Mouse (Mus musculus) spleen, postnatal 14 days (tissue): ENCODE results near the gene H2-Ab1.
A peak's percentile ranks its signal among the peaks of the same experiment; 100 is the strongest.

Source experiments
- DNase-seq, 2 experiments: peaks; one replicate each; pipeline ENCODE4 v3.0.0; 2021 to 2022; ENCODE audit warnings: low spot score in 2 of 2

The H2-Ab1 gene

DNA sequence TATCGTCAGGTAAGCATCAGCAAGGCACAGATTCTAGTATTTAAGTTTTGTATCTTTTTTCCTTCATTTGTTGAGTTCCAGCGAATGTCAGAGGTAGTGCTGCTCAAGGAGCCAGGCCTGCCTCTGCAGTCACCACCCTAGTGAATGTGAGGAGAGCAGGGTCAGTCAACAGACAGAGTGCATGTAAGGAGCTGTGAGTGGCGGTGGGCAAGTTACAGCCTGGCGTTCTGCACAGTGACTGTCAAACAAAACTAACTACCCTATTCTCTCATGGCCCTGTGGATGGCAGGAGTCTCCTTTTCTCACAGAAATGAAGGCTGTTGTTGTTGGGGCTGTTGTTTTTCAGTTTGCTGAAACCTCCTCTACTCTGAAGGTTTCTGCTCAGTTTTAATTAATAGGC lies 27.9 kb downstream of the H2-Ab1 start:
- no peak for DNase-seq

DNA sequence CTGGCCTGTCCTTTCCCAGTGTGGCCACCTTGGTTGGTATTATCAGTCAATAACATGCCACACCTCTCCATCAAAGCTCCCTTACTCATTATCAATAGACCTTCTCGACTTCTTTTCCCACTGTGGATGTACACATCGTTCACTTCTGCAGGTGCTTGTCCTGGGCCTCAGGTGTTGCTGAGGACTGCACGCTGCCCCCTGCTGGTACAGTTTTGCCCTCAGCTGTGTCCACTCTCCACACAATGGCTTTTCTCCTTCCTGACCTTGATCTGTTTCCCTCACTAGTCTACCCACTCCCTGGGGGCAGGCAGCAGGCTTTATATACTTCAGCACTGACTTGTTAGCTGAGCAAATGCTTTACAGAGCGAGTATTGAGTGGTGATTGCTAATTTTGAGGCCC lies 28.4 kb downstream of the H2-Ab1 start:
- peak in 1 of 2 experiments; percentile 55 for DNase-seq

DNA sequence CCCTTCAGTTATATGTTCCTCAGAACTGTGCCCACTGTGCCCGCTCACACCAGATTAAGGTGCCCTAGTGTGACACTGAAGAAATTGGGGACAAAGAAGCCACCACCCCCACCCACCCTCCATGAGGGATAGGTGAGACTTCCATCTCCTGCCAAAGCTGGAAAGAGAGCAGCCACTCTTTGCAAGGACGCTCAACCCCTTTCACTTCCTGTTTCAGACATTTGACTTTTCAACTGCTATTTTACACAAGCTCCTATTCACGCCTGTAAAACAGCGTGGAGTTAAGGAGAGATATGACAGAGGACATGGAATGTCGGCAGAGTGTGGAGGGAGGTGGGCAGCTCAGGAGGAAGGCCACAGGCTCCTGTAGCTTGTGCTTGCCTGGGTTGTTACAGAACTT lies 29.0 kb downstream of the H2-Ab1 start:
- DNase-seq = no peak

DNA sequence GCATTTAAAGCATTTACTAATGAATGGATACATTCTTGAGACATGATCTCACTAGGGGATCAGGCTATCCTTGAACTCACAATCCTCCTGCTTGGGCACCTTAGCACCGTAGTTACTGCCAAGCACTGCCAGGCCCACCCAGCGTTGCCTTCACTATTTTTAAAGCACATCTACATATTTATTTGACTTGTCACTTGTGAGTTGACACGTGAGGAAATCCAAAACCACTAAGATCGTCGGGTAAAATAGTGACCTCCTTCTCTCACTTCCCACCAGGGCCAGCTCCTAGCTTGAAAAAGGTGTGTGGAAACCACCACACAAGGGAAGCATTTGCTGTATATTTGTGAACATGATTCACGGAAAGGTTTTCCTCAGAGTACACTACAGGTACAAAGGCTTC lies 29.5 kb downstream of the H2-Ab1 start:
- DNase-seq = no peak

DNA sequence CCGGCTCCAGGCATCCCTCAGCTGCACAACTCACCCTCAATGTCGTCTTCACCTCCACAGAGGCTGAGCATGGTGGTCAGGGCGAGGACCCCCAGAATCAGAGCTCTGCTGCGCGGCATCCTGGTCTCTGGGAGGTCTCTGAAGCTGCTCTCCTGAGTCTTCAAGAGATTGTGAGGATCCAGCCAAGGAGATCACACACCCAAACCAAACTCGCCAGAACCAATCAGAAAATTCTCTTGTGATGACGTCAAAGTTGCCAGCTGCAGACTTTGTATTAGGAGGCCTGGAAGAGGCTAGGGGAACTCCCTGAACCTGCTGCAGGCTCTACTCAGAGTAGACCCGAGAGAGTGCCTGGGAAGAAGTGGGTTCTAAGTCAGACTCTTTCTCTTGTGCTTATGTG lies 30.2 kb downstream of the H2-Ab1 start, which contains the start of gene H2-Aa:
TSS of gene H2-Aa (minus strand) at position 176 of the 400 bp plus-strand sequence.
- peak; percentile 61 to 78 for DNase-seq

DNA sequence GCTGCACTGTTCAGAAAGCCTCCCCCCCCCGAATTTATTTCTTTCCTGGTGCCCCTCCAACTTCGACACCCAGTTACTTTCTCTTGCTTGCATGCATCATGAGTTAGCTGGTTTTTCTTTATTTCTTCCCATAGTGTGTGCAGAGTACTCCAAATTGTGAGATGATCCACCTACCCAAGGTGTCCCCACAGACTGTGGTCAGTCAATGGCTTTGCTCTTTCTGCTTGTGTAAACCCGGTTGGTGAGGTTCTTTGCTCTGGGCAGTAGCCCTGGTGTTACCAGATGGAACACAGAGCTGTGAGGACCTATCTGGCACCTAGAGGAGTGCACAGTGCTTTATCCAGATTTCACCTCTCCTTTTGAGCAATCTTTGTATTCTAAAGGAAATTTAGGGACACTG lies 30.6 kb downstream of the H2-Ab1 start:
- no peak for DNase-seq

DNA sequence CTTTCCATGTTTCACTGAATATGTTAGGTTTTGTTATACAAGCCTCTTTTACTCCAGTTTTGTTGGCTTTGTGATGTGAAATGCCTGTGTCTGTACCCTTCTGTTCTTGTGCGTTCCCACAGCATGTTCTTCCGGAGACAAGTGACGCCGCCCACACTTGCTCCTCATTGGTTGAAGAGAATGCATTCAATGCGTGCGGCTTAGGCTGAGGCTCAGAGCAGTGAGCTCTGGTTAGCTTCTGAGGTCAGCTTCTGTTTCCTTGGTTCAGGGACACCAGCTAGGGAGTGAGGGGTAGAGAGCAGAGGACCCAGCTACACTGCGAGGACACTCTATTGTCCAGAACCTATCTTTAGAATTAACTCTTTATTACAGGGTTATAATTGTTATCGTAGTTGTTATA lies 34.1 kb downstream of the H2-Ab1 start:
- peak; percentile 61 to 78 for DNase-seq

DNA sequence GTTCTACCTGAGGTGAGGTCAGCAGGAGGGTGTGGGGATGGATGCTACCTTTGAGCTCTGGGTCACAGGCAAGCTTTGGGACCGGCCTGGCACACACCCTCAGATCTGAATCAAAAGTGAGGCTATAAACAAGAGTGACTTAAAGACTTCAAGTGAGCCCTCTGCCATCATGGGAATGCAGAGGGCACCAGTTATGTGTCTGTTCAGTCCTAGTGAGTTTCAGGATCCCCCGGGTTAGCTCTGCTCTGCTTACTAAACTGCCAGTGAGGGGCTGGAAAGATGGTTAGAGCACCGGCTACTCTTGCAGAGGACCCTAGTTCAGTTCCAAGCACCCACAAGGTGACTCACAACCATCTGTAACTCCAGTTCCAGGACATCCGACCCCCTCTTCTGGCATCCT lies 35.1 kb downstream of the H2-Ab1 start:
- DNase-seq = no peak

DNA sequence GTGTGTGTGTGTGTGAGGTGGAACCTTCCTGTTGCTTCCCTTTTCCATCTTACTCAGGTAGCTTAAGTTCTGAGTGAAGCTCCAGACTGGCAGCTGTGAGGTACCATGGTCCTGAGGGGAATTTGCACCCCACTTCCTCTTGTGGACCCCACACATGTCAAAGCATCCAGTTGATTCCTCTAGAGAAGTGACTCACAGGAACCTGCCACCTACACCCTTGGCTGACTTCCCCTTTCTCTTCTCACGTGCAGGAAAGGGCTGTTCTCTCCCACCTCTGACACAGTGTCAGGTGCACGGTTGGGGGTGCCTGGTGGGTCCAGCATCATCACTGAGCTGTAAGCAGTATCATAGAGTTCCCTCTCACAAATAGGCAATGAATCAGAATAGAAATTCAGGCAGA lies 36.0 kb downstream of the H2-Ab1 start:
- peak in 1 of 2 experiments; percentile 43 for DNase-seq

DNA sequence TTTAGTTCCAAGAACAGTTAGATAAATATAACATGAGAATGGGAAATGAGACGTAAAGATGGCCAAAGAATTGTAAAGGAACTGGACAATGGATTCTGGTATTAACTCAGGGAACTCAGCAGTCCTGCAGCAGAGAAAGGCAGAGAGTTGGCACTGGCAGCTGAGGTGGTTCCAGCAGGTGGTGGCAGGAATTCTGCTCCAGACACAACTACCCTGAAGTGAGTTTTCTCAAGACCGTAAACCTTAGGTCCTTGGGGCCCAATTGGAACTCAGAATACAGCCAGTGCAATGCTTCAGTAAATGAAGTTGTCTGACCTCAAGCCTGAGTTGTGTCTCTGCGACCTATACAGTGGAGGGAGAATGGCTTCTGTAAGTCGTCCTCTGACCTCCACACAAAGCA lies 36.8 kb downstream of the H2-Ab1 start:
- no peak for DNase-seq

DNA sequence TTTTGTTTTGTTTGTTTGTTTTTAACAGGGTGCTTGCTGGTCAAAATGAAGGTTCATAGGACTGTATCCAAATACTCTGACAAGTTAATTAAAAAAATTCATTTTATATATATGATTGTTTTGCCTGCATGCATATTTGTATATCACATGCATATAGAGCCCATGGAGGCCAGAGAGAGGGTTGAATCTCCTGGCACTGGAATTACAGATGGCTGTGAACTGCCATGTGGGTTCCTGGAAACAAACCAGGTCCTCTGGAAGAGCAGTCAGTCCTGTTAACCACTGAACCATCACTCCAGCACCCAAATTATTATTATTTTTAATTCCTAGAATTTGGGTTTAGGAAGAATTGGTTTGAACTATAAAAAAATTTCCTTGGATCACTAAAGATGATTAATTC lies 37.8 kb downstream of the H2-Ab1 start:
- DNase-seq = no peak

DNA sequence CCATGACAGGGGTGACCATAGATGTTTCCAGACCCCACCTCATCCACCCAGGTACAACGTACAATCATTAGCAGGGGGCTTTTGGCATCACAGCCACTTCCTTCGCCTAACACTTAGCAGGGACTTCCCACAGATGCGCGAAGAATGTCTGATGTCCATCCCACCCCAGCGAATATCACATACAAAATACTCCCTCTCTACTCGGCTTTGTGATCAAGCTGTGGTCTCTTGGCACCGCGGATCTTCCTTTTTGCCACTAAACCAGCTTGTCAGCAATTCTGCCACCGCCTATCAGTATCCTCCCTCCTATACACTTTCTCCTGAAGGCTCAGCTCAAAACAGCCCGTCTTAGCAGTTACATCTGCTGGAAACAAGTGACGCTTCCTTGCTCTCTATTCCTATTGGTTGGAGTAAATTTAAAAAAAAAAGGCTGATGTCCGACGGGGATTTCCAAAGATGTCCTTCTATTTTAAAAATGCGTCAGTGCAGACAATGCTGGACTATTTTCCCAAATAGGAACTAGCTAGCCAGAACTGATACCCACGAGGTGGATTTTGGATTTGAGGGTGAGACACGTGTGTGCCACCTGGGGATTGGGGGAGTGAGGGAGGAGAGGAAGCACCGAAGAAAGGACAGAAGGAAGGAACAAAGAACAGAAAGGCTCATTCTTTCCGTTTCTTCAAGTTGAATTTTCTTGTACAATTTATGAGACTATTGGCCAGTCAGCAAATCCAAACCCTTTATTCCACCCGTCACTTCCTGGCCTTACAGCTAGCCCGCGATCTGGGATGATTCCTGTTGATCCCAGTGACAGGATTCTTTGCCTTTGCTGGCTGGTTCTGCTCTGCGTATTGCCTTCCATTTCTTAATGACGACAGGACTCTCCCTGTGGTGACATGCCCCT lies 38.7 kb downstream of the H2-Ab1 start:
- DNase-seq = no peak

DNA sequence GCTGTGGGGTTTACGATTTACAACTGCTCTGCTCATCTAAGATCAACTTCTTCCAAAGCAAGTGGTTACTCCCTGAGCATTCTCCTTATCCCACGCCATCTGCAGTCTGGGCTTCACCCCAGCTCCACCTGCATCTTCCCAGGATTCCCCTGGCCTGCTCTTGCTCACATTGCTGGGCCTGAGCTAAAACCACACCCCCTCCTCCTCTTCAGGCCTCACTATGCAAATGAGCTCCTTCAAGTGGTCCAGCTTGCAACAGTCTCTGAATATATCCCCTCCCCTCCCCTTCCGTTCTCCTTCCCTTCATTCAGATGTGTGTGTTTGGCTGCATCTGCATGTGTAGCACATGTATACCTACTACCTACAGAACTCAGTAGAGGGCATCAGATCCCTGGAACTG lies 41.9 kb downstream of the H2-Ab1 start:
- no peak for DNase-seq

DNA sequence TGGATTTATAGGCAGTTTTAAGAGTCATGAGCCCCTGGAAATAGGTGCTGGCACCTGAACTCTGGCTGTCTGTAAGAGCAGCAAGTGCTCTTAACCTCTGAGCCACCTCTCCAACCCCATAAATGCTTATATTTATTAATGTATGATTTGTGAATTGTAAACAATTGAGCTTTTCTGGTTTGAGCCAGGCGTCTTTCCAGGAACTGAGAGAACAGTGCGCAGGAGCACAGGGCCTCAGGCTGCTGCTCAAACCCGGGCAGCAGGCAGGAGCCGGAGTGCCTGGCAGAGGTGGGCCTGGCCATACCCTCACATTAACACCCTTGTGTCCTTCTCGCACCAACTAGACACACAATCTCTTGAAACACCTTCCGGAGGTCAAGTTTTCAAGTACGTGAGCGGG lies 42.6 kb downstream of the H2-Ab1 start:
- DNase-seq = no peak

DNA sequence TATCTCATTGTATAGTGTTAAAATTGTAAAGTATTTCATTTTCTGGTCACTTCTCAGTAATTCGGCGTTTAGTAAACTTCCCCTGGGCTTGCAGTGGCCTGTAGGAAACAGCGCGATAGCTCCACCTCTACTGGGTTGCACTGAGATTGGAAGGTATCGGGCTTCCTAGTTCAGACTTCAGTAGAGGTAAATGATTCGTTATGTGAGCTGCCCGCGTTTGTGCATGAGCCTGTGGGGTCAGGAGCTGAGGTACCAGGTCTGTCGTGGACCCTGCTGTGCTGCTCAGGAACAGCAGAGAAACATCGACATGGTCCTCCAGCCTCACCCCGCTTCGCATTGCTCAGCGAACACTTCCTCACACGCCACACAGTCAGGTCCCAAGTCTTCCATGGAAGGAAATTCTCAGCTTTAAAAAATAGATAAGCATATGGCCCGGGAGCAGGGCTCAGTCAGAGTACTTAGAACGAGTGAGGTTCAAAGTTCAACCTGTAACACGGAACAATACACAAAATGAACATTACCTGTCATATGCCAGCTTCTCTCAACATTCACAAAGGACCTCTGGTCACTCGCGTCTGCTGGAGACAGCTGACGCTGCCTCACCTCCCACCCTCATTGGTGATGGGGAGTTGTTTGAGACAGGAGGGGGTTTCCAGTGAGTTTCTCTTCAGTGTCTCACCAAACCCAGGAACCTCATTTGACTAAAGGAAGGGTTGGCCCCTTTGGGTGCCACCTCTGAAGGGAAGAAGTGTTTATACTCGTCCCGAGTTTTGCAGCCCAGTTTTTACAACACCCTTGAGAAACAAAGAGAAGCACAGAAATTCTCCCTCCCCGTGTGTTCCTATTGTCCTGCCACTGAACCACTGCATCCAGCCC lies 43.4 kb downstream of the H2-Ab1 start:
- peak in 1 of 2 experiments; percentile 60 for DNase-seq

DNA sequence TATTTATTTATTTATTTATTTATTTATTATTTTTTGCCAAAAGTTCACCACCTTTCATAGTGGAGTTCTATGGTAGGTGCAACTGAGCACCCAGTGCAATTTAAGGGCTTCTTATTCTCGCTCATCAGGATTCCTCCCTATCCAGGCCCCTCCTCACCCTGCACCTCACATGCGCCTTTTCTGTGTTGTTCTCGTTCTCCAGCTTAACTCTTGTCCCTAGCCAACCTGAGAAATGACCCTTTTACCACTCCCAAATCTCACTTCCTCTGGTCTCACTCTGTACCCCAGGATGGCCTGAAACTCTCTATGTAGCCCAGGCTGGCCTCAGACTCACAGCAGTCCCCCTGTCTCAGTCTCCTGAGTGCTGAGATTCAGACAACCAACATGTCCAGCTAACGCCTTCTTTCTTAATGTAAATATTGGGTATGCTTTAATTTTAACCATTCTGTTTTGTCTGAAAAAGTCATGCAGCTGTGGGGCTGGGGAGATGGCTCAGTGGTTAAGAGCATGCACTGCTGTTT lies 44.2 kb downstream of the H2-Ab1 start:
- no peak for DNase-seq

DNA sequence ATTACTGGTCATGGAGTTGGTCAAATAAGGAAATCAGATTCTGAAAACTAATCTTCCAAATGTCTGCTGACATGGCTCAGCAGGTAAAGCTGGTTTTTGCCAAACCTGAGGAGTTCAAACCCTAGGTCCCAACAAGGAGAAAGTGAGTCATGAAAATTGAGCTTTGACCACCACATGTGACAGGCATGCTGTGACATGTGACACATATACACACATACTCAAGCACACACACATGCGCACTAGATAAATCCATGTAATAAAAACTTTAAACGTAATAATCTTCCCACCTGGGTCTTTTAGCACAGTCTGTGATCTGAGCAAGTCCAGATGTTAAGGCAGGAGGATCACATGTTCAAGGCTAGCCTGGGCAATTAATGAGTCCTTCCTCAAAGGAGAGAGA lies 46.3 kb downstream of the H2-Ab1 start:
- no peak for DNase-seq

DNA sequence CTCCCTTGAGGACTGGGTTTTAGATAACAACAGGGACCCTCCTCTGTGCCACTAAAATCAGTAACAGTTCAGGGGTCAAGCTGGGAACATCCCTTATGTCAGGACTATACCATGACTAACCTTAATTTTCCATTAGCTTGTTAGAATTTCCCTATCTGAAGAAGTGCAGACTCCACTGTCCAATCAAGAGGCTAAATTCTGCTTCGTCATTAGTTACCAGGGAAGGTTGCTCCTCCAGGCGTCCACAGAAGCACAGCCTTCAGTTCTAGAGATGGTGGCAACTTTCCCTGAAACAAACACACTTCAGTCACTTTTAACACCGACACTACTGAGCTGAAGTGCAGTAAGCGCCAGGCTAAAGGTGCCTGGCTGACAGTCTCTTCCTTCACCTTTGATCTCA lies 47.3 kb downstream of the H2-Ab1 start:
- peak in 1 of 2 experiments; percentile 55 for DNase-seq

DNA sequence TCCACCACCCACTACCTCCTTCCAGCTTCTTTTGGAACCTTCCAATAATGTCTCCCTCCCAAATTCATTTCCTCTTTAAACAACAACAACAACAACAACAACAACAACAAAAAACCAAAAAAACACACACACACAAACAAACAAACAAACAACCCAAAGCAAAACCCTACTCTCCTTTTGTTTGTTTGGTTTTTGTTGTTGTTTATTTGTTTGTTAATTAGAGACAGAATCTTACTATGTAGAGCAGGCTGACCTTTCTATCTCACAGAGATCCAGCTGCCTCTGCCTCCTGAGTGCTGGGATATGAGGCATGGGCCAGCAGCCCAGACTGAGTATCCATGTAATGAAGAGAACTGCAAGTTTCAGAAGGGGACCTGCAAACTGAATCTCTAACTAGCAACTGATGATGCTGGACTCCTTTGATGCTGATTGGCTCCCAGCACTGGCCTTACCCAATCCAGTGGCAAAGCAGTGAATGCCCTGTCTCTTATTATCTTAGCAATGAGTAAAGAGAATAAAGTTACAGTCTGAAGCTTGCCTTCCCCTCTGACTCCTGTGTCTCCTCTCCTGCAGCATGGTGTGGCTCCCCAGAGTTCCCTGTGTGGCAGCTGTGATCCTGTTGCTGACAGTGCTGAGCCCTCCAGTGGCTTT lies 48.0 kb downstream of the H2-Ab1 start, which contains the start of gene H2-Eb1:
TSS of gene H2-Eb1 (plus strand) at position 488 of the 651 bp plus-strand sequence.
- DNase-seq = peak; percentile 61 to 78

DNA sequence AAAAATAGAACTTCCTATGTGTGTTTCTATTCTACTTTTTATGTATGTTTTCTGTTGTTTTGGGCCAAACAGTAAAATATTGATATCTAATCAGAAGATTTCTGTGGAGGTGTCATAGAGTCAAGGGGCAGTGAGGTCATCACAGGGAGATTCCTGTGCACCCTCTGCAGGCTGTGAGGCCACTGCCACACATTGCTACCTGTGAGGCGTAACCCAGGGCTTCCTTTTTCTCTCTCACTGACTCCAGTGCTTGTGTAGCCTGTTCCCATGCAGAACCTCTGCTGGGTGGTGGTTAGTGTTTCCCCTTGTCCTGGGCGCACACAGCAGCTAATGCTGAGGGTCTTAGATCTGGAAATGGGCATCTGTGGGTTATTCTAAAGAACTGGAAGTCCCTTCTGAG lies 48.9 kb downstream of the H2-Ab1 start:
- DNase-seq = no peak

DNA sequence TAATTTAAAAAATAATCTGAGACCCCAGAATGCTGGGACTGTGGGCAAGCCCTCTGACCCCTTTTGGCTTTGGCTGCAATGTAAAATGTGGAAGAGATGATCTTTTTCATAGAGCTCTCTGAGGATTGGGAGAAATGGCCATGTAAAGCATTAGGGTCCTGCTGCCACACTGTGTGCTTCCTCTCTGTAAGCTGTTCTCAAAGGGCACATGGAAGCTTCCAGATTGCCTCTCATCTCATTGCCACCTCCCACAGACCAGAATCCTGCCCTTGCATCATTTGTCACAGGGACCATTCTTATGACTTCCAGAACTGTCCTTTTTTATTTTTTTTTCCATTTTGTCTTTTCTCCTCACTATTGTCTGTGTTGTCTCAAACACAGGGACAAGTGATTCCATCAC lies 49.7 kb downstream of the H2-Ab1 start:
- DNase-seq = no peak

DNA sequence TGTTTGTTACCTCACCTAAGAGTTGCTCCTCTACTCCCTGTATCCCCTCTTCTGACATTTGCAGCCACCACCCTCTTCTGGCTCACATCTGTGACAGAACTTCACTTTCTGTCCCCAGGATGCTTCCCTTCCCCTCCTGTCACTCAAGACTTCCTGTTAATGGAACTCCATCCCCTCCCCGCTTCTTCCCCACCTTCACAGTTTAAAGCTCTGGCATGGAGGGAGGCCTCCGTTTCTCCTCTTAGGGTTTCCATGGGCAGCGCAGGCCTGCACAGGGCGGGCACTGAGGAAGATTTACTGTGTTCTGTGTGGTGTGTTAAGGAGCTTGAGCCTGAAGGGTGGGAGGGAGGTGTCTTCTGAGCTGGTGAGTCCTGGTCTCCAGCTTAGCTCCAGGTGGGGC lies 50.7 kb downstream of the H2-Ab1 start:
- DNase-seq = no peak
